Mouse (Mus musculus): ENCODE measurements around the gene Tmem143. TPM values are rescaled to one million over a fixed set of nuclear protein-coding genes. Genes with fewer than 3 reads are reported as not detected.
"Not testable (repeated sequence)": the region's sequence is repeated elsewhere in the genome, so short reads cannot be mapped to it uniquely, and the experiment has no call there.

Gene Tmem143
- polyA plus RNA-seq, 1 experiment from 2014 or later, result 5.8 TPM

DNA sequence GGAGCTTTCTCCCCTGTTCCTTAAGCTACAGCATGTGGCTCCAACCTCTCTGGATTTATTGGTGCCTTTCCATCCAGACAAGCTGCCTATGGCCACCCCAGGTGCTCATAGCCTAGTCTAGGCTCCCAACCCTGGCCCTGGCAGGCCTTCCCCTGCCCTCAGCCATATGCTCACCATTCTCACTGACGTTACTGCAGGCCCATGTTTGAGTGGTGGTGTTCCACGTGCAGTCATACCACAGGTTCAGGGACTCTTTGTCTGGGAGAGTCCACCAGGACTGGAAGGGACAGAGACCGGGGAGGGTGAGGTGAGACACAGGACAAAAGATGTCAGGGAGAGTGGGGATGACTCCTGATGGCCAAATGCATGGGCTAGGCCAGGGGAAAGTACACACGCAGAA, 23.0 kb downstream of the Tmem143 start:
- DNase-seq (ENCODE audit: low spot score), result no peak
- peaks cover 27% of the 10 kb centered on the region; the same call in 1 of the 2 replicates for H3K27me3 ChIP-seq (ENCODE audit: insufficient read depth, poor library complexity, severe bottlenecking)
- H3K36me3 ChIP-seq, result no peaks in the 10 kb centered on the region
- WGBS, result 85% methylated on average over 4 of the region's 4 CpGs
- peak overlapping the region; percentile 53 for H3K27ac ChIP-seq
- H3K4me1 ChIP-seq, result peaks cover 70% of the 10 kb centered on the region
- H3K4me3 ChIP-seq, result peak overlapping the region; percentile 45; the same call in 1 of the 2 replicates
- H3K9me3 ChIP-seq, result no peaks in the 10 kb centered on the region

GRCm38 (mm10) chr7:45920583-45921241, 24.0 kb downstream of the Tmem143 start:
- peak overlapping the region; percentile 45 for H3K4me3 ChIP-seq
- peaks cover 70% of the 10 kb centered on the region for H3K4me1 ChIP-seq
- H3K27me3 ChIP-seq (ENCODE audit: insufficient read depth, poor library complexity, severe bottlenecking), result peaks cover 27% of the 10 kb centered on the region; the same call in 1 of the 2 replicates
- H3K27ac ChIP-seq, result peak overlapping the region; percentile 79
- no peaks in the 10 kb centered on the region for H3K36me3 ChIP-seq
- 33% methylated on average over 9 of the region's 9 CpGs for WGBS
- no peak for DNase-seq (ENCODE audit: low spot score)
- H3K9me3 ChIP-seq, result no peaks in the 10 kb centered on the region

GRCm38 (mm10) chr7:45921242-45921621, 24.5 kb downstream of the Tmem143 start, which contains the start of gene Emp3:
Gene Emp3, minus strand, starts transcription at chr7:45921404.
- Histone ChIP-seq H3K4me3 (peak within 1 kb of the TSS; percentile 45), H3K36me3 (no peaks in the 10 kb centered on the region), H3K27me3 (ENCODE audit: insufficient read depth, poor library complexity, severe bottlenecking) (peaks cover 27% of the 10 kb centered on the region; the same call in 1 of the 2 replicates), H3K9me3 (no peaks in the 10 kb centered on the region), H3K27ac (peak within 1 kb of the TSS; percentile 85), H3K4me1 (peaks cover 66% of the 10 kb centered on the region)
- WGBS, result 40% methylated on average over 9 of the region's 9 CpGs
- no peak for DNase-seq (ENCODE audit: low spot score)

GRCm38 (mm10) chr7:45921950-45922600, 25.3 kb downstream of the Tmem143 start:
- Histone ChIP-seq H3K27ac (peak overlapping the region; percentile 85), H3K27me3 (ENCODE audit: insufficient read depth, poor library complexity, severe bottlenecking) (peaks cover 29% of the 10 kb centered on the region), H3K36me3 (0 out of 2 replicates have a peak, but pooled peaks cover under 1% of the 10 kb centered on the region), H3K4me3 (no peak overlapping the region), H3K9me3 (no peaks in the 10 kb centered on the region), H3K4me1 (peaks cover 58% of the 10 kb centered on the region)
- DNase-seq (ENCODE audit: low spot score), result no peak
- WGBS, result 87% methylated on average over 12 of the region's 12 CpGs

GRCm38 (mm10) chr7:45922928-45923761, 26.4 kb downstream of the Tmem143 start:
- no peaks in the 10 kb centered on the region for H3K9me3 ChIP-seq
- peak overlapping the region; percentile 85 for H3K27ac ChIP-seq
- H3K27me3 ChIP-seq (ENCODE audit: insufficient read depth, poor library complexity, severe bottlenecking), result peaks cover 36% of the 10 kb centered on the region
- 1% methylated on average over 37 of the region's 37 CpGs for WGBS
- peak overlapping the region; percentile 57 for H3K4me3 ChIP-seq
- H3K36me3 ChIP-seq, result 0 out of 2 replicates have a peak, but pooled peaks cover 8% of the 10 kb centered on the region
- DNase-seq (ENCODE audit: low spot score), result peak; percentile 98
- peaks cover 47% of the 10 kb centered on the region for H3K4me1 ChIP-seq

GRCm38 (mm10) chr7:45923762-45924428, 27.2 kb downstream of the Tmem143 start, which contains the start of gene Ccdc114:
Gene Ccdc114, plus strand, starts transcription at chr7:45924072.
- Histone ChIP-seq H3K27me3 (ENCODE audit: insufficient read depth, poor library complexity, severe bottlenecking) (peaks cover 42% of the 10 kb centered on the region), H3K36me3 (0 out of 2 replicates have a peak, but pooled peaks cover 8% of the 10 kb centered on the region), H3K27ac (peak within 1 kb of the TSS; percentile 85), H3K4me1 (peaks cover 47% of the 10 kb centered on the region), H3K4me3 (peak within 1 kb of the TSS; percentile 57), H3K9me3 (no peaks in the 10 kb centered on the region)
- peak; percentile 94 for DNase-seq (ENCODE audit: low spot score)
- WGBS, result 3% methylated on average over 24 of the region's 24 CpGs

DNA sequence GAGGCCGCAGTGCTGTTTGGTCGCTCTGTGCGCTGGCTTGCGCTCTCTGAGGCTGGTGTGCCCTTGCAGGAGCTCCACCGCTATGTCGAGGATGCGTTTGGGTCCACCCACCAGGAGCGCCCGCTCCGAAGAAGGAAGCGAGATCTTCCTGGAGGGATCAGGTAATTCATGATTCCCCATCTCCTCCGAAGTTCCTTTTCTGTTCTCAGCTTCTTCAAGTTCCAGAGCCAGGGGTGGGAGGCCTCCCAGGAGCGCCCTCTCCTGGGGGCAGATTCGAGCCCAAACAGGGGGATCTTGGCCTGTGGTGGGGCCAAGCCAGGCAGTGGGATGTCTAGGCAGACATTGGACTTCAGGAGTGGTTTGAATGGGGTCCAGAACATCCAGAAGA, 27.7 kb downstream of the Tmem143 start:
- peak overlapping the region; percentile 85 for H3K27ac ChIP-seq
- no peak for DNase-seq (ENCODE audit: low spot score)
- peaks cover 42% of the 10 kb centered on the region for H3K27me3 ChIP-seq (ENCODE audit: insufficient read depth, poor library complexity, severe bottlenecking)
- H3K4me3 ChIP-seq, result peak overlapping the region; percentile 57
- H3K36me3 ChIP-seq, result 0 out of 2 replicates have a peak, but pooled peaks cover 8% of the 10 kb centered on the region
- 5% methylated on average over 14 of the region's 14 CpGs for WGBS
- peaks cover 42% of the 10 kb centered on the region for H3K4me1 ChIP-seq
- no peaks in the 10 kb centered on the region for H3K9me3 ChIP-seq

- H3K4me1 ChIP-seq, result peaks cover 10% of the 10 kb centered on the region
- no peak overlapping the region for H3K27ac ChIP-seq
- DNase-seq (ENCODE audit: low spot score), result no peak
- H3K36me3 ChIP-seq, result peaks cover 16% of the 10 kb centered on the region; the same call in 1 of the 2 replicates
- no peaks in the 10 kb centered on the region for H3K9me3 ChIP-seq
- H3K4me3 ChIP-seq, result peak overlapping the region; percentile 15; the same call in 1 of the 2 replicates
- WGBS, result 14% methylated on average over 19 of the region's 23 CpGs
- peaks cover 26% of the 10 kb centered on the region for H3K27me3 ChIP-seq (ENCODE audit: insufficient read depth, poor library complexity, severe bottlenecking)
These were observed 32.0 kb downstream of the Tmem143 start for GRCm38 (mm10) chr7:45928626-45929295.

- no peak overlapping the region for H3K27ac ChIP-seq
- H3K27me3 ChIP-seq (ENCODE audit: insufficient read depth, poor library complexity, severe bottlenecking), result peaks cover 26% of the 10 kb centered on the region
- H3K4me1 ChIP-seq, result peaks cover under 1% of the 10 kb centered on the region; the same call in 1 of the 2 replicates
- H3K4me3 ChIP-seq, result no peak overlapping the region
- H3K36me3 ChIP-seq, result peaks cover 16% of the 10 kb centered on the region; the same call in 1 of the 2 replicates
- no peak for DNase-seq (ENCODE audit: low spot score)
- WGBS, result 81% methylated on average over 1 of the region's 1 CpGs
- no peaks in the 10 kb centered on the region for H3K9me3 ChIP-seq
These were observed 32.9 kb downstream of the Tmem143 start for GRCm38 (mm10) chr7:45929688-45930087.

- H3K4me3 ChIP-seq; H3K27ac ChIP-seq; H3K4me1 ChIP-seq; H3K9me3 ChIP-seq; H3K36me3 ChIP-seq; DNase-seq (ENCODE audit: low spot score): not testable (repeated sequence)
- 92% methylated on average over 12 of the region's 12 CpGs for WGBS
- peaks cover 18% of the 10 kb centered on the region for H3K27me3 ChIP-seq (ENCODE audit: insufficient read depth, poor library complexity, severe bottlenecking)
These were observed 37.0 kb downstream of the Tmem143 start for GRCm38 (mm10) chr7:45933766-45934165.

GRCm38 (mm10) chr7:45935114-45935513, 38.4 kb downstream of the Tmem143 start:
- WGBS, result 30% methylated on average over 7 of the region's 7 CpGs
- no peak overlapping the region for H3K4me3 ChIP-seq
- no peak for DNase-seq (ENCODE audit: low spot score)
- no peaks in the 10 kb centered on the region for H3K9me3 ChIP-seq
- H3K4me1 ChIP-seq, result no peaks in the 10 kb centered on the region
- H3K36me3 ChIP-seq, result peaks cover 8% of the 10 kb centered on the region; the same call in 1 of the 2 replicates
- no peak overlapping the region for H3K27ac ChIP-seq
- 0 out of 2 replicates have a peak, but pooled peaks cover 11% of the 10 kb centered on the region for H3K27me3 ChIP-seq (ENCODE audit: insufficient read depth, poor library complexity, severe bottlenecking)

All from heart, embryonic 10.5 days (tissue).